Mouse (Mus musculus) layer of hippocampus, postnatal 25 days (tissue): ENCODE measurements at regions not wholly inside any gene's neighbourhood (a gene's known extent, or its start where the extent isn't known, plus 50 kb on each side); places are given as distances from the start of the nearest gene placed in this dataset.
"Not testable (repeated sequence)": the region's sequence is repeated elsewhere in the genome, so short reads cannot be mapped to it uniquely, and the experiment has no call there.

Experiments
- DNase-seq, 2 experiments: peaks; one replicate each; pipeline ENCODE4 v3.0.0; 2022; ENCODE audit warnings: mixed read lengths in 2 of 2, low spot score in 1 of 2; ENCODE audit errors: extremely low spot score in 1 of 2

DNA sequence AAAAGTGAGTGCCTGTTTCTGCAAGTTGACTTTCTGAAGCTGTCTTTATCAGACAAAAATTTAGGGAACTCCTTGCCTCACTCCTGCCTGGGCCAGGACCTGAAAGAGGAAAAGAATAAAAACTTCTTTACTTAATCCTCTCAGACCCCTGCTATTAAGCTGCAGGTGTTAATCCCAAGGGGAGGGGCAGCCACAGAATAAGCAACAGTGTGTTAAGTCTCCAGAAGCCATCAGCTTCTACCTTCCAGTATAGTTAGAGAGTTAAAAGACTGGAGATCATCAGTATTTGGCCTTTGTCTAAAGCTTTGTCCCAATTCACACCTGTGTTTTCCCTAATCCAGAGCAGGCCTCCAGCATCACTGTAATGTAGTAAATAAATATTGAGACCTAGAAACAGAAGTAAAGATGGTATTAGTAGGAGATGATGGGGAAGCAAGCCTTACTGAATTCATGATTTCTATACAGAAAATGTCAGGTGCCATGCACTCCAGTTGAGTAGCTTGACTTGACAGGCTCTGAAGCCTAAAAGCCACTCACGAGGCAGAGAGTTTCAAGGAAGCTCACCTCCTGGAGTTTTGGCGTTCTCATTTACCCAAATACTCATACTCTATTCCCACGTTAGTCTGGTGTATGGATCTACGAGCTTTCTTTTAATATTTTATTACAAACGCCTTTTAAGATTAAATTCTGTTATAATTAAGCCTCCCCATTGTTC lies 308.1 kb upstream of the Dab2 start:
- DNase-seq: no peak

DNA sequence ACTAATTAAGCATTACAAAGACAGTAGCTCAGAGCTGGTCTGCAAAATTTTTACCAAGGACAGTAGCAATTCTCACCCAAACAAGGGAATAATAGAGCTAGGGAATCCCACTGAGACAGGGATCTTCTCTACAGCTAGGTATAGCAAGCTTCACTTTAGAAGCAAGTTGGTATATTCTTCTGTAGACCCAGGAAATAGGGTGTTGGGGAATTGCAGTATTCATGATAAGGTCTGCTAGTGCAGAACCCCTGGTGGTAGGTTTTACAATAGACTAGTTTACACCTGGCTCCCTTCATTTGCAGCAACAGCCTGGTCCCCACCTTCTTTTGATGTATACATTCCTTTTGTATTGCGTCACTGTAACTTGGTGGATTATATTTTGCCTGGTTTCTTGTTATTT lies 307.4 kb upstream of the Dab2 start:
- DNase-seq: not testable (repeated sequence)

DNA sequence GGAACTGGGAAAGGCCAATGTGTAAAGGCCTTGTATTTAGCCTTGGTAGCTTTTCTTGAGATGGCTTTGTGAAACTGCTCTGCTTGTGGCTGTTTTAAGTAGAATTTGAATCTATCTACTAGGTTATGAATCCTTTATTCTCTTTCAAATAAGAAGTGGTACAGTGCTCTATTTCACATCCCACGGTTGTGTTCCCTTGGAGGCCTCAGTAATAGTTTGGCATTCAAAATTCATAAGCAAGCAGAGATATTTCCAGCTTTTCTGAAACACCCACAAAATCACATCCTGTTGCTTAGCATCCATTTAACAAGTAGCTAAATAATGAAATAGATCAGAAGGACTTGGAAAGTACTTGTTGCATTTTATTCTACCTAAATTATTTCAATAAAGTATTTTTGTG lies 298.8 kb upstream of the Dab2 start:
- no peak for DNase-seq

DNA sequence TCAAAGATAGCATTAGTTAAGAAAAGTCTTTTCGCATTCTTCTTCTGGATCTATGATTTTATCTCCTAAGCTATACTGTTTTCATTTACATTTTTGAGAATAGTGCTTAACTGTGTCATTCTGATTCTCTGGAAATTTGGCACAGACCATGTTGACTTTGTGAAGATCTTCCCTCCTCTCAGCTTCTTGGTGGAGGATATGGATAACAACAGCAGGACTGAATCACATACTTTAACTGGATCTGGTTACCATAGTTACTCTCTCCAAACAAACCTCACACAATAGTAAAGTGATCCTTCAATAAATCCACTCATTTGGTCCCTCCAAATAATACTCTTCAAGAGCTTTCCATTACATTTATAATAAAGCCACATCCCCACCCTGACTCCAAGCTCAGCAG lies 298.2 kb upstream of the Dab2 start:
- DNase-seq: no peak

DNA sequence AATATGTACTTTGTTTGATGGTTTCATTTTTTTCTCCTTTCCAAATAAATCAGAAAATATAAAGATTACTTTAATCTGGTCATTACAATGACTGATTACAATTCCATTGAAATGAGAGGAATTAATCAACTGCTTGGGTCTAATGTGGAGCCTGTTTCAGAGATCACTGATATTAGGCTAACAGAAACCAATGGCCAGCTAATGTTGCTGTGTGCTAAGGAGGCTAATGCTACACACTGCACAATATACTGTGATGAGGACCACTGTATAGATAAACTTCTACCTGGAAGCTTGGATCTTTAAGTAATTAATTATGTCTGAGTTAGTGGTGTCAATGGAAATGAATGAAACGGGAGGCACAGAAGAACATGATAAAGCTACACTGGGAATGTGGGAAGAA lies 284.6 kb upstream of the Dab2 start:
- no peak for DNase-seq

DNA sequence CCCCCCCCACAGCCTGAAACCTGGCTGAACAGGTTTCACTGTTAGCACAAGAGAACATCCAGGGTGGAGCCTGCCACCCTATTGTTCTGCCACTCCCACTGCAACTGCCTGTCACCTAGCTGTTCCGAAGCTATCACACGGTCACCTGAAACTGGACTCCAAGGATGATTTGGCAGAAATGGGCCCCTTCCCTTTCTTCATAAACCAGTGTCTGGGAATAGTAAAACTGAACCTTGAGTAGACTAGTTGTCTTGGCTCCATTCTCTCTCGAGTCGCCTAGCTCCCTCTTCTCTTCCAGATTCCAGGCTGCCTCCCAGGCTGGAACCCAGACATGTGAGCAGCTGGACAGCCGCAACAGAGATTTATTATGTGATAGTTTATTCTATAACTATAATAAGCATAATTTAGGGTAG lies 282.9 kb upstream of the Dab2 start:
- no peak for DNase-seq

DNA sequence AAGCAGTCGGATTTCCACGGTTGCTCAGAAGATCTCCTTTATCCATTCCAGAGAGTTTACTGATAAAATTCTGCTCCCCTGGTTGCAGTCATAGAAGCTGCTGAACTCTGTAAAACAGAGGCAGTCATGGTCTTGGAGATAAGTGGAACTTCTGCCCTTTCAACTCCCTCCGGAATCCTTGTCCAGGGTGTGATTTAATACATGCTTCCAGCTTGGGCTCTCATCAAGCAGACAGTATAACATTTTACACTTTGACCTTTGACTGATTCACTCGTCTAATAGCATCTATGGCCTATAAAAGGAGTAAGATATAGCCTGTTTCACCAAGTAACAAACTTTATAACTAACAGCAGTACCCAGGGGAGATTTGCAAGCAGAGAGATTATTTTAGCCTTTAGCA lies 274.0 kb upstream of the Dab2 start:
- DNase-seq: no peak

DNA sequence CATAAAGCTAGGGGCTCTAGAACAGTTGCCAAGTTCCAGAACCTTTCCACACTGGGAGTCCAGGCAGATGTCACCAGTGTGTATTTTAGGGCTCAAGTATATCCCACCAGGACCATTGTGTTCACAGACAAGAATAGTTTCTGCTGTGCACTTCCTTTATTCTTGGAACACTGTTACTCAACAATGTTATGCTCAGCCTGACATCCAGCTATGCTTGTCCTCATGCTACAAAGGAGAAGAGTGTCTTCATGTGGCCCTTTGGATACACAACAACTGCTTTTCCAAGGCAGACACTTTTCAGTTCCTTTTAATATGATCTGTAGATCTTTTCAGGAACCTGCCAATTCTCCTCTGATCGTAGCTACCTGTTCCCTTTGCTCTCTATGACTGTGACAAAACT lies 270.4 kb upstream of the Dab2 start:
- DNase-seq: no peak

DNA sequence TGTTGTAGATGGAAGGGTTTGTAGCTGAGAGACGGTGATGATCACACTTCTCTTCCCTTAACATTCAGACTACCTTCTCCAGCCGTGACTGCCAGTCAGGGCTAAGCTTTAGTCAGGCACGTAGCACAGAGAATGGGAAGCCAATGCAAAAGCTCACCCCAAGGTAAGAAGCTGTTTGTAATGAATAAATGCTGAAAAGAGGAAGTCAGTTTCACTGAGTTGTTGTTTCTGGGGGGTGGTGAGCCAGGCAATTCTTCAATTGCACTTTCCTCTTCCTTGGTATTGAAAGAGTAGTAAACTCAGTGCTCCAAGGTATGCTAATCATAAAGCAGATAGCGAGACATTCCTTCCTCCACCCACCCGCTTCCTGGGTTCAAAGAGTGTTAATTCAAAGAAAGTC lies 269.2 kb upstream of the Dab2 start:
- no peak for DNase-seq

DNA sequence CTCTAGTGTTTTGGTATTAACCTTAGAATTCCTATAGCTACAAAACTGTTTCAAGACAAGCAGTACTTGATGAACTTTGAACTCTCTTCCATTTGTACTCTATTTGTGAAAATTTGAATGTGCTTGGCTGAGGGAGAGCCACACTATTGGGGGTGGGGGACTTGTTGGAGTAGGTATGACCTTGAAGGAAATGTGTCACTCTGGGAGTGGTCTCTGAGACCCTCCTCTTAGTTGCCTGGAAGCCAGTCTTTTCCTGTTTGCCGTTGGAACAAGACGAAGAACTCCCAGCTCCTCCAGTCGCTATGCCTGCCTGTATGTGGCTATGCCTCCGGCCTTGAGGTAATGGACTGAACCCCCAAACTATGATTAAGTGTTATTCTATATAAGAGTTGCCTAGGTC lies 265.4 kb upstream of the Dab2 start:
- no peak for DNase-seq

DNA sequence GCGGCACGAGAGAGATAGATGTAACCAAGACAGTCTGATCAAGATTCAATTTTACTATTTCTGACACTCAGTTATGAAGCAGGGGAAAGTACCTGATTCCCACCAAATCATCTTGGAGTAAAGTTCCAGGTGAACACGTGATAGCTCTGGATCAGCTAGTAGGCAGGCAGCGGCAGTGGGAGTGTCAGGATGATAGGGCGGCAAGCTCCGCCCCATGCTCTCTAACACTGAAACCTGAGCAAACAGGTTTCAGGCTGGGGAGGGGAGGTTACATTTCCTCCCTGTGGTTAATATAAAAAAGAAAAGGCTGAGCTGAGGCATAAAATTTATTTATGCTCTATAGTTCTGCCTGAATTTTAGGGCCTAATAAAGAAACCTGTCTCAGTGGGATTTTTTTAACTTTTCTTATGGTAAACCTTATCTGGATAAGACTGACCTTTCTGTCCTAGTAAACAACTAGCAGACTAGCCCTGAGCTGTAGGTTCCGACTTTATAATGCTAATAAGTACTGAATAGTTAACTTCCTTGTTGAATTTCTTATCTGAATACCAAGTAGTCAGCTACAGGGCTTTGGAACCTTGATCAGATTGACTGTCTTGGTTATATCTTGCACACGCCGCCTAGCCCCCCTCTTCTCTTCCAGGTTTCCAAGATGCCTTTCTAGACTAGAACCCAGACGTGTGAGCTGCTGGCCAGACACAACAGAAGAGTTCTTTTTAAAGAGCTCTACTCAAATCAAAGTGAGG lies 254.9 kb upstream of the Dab2 start:
- no peak for DNase-seq

DNA sequence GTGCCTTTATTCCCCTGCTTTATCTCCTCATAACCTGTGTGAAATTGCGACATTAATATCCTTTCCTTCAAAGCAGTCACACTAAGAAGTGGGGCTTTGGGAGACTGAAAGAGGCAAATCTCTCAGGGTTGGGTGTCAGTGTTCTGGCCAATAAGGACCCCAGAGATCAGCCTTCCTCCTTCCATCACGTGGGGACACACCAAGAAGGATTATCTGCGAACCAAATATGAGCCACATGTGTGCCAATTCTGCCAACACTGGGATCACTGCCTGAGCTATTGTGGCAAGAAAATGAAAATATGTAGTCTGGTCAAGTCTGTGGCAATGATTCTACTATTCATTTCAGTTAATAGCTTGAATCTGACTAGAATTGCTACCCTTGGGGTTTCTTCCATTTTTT lies 243.9 kb upstream of the Dab2 start:
- DNase-seq: no peak

DNA sequence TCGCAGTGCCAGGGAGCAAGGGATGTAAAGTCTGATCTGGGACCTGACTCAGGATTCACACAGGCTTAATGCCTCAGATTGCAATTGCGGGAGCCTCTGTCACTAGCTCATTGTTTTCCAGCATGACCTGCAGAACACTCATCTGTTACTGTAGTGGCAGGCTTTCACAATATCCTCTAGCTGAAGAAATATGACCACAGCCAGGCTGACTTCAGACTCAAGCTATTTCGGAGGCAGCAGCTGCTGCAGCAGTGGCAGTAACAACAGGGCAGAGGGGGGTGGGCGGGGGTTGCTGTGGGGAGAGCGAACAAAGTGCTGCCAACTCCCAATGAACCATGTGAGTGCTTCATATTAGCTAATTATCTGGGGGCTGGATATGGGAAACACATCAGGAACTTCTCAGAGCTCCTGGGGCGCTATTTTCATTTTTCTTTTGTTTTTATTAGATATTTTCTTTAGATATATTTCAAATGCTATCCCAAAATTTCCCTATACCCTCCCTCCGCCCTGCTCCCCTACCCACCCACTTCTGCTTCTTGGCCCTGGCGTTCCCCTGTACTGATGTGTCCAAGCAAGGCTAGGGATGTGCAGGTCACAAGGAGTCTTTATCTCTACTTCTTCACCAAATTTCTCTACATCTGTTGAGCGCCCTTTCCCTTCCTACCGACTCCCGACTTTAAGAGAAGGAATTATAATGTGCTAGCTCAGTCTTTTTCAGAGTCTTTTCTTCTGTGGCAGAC lies 242.5 kb upstream of the Dab2 start:
- DNase-seq: no peak

DNA sequence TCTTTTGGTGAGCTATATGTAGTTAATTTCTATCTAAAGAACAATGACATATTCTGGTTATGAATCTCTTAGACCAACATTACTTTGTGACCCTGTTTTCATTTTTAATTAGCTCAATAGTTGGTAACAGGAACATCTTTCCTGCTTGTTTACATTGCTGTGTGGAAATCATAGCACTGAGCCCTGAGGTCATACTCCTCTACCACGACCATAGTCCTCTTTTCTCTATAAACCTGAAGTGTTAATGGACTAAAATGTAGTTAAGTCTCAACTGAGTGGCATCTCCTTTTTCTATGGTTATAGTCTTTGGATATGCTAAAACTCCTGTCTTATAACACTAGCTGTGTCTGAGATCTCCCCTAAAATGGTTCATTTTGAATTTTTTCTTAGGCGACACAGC lies 240.2 kb upstream of the Dab2 start:
- no peak for DNase-seq

DNA sequence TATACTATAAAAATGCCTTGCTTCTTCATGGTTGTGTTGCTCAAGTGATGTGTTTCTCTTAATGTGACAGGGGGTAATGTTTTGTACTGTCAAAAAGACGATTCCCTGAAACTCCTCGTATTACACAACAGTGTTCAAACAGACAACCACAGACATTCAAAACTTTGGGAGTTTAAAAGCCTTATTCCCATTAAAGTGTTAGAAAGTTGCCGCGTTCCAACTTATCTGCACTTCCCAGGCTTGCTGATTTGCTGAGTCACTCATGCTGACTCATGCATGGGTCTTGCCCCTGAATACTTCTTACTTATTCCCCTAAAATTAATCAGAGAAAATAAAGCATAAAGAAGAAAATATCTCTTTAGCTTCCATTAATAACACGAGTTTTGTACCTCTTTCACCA lies 239.8 kb upstream of the Dab2 start:
- no peak for DNase-seq

DNA sequence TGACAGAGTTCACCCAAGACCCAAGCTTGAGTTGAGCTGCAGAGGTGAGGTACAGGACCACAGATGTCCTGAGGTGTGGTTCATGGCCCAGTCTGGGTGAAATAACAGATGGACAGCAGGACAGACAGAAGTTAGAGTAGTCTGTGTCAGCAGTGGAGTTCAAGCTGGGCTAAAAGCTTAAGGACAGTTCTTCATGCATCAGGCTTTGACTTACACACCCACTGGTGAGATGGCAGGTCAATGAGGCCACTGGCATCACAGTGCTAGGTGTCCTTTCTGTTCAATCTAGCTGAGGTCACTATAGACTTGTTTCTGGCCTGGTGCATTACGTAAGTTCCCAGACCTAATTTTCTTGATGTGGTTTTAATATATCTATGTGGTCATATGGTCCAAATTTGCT lies 238.9 kb upstream of the Dab2 start:
- DNase-seq: no peak

DNA sequence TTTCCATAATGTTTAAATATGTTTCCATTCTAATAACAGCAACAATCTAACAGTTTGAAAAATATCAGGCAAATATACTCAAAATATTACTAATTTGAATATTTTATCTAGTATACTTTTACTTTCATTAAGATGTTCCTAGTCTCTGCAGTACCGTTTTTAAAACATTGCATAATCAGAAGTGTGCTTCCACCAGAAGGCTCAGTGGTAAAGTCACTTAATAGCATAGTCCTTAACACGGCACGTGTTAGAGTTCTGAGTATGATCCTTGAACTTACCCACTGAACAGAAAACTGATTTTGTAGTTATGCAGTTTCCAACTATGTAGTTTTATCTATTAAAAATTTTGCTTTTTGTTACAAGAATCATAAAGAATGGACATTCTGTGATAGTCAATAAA lies 234.5 kb upstream of the Dab2 start:
- no peak for DNase-seq

DNA sequence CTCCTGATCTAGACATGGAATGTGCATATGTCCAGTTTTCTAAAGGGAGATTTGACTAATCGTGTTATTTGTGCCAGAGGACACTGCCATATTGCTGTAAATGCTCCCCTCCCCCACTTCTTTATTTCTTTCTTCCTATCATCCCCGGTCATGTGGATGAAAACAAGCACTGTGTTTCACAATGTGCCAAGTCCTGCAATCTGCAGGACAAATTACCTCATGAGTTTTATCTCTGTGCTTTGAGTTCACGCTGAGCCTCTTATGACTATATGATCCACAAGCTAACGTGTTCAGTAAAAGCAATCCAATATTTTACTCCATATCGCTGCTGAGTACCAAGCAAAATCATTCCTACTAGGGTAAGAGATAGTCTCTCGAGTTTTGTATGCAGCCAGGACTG lies 232.2 kb upstream of the Dab2 start:
- DNase-seq: no peak

DNA sequence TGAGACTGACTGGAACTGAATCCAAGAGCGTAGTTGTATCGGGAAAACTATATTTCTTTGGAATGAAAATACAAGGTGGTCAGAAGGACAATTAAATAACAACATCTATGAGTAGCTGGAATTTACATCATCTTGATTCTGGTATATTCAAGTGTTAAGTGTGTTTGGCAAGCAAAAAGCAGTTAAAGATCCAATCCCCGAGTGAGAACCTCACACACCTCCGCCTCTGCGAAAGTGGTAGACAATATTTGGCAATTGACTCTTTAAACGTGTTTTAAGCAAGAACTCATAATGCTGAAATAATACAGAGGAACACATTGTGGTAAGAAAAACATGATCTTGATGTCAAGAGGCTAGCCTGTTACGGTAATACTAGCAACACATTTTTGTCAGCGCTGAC lies 231.2 kb upstream of the Dab2 start:
- DNase-seq: no peak

DNA sequence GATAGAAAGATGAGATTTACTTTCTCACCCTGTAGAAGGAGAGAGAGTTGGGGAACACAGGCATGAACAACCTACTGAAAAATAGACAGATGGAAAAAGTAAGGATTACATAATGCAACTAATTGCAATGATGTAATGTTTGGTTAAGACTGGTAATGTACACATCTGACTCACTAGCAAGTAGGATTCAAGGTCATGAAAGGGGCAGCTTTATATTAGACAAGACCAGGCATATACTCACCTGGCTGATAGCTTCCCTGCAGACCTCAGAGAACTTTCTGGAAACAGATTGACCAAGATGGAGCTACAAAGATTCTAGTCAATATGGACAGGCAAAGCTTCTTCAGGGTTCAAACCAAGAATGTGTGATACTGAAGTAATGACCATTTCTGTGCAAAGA lies 227.7 kb upstream of the Dab2 start:
- DNase-seq: no peak

DNA sequence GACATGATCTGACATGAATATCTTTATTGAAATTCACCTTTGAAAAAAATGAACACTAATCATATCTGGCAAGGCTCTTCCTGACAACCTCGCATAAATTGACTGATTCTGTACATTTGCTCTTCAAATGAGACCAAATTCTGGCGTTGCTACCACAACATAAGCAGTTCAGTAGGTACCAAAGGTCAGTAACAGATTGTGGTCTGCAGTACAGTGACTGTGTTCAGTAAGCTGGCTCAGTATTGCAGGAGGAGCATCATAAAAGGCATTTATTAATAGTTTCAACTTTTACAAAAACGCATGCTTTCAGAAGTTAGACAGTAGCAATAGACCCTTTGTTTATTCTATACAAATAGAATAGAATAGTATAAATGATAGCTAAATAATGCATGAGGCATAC lies 226.7 kb upstream of the Dab2 start:
- DNase-seq: no peak
